Mouse (Mus musculus): ENCODE measurements at regions not wholly inside any gene's neighbourhood (a gene's known extent, or its start where the extent isn't known, plus 50 kb on each side); places are given as distances from the start of the nearest gene placed in this dataset.

DNA sequence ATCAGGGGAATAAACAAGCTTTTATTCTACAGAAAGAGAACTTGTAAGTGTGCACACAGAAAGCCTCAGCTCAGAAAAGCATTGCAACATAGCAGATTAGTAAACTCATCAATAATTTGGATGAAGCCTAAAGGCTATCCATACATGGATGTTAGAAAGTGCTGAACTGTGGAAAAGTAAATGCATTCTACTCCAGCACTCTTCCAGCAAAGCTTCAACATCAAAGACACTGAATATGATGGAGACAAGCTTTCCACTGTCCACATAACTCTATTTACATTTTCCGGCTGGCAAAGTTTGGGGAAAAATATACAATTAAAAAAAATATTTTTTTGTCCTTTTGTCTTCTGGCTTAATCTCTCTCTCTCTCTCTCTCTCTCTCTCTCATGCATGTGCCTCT is 69.7 kb downstream of the Slitrk6 start:
- H3K27me3 ChIP-seq = no peaks in the 10 kb centered on the region
- ATAC-seq (ENCODE audit: borderline replicate concordance, extremely low read depth, low FRiP score, low TSS enrichment) = peak; percentile 57; the same call in 1 of the 2 replicates

GRCm38 (mm10) chr14:110679741-110680140 is 75.2 kb downstream of the Slitrk6 start:
- WGBS = 58% methylated on average over 1 of the region's 1 CpGs
- Histone ChIP-seq H3K9ac (no peak overlapping the region), H3K27ac (no peak overlapping the region), H3K36me3 (no peaks in the 10 kb centered on the region), H3K4me2 (no peak overlapping the region), H3K9me3 (no peaks in the 10 kb centered on the region), H3K4me1 (no peaks in the 10 kb centered on the region), H3K27me3 (no peaks in the 10 kb centered on the region), H3K4me3 (no peak overlapping the region)
- ATAC-seq (ENCODE audit: borderline replicate concordance, extremely low read depth, low FRiP score, low TSS enrichment) = no peak

More for the DNA sequence above, 69.7 kb downstream of the Slitrk6 start:
- Histone ChIP-seq H3K4me1 (no peaks in the 10 kb centered on the region), H3K4me3 (no peak overlapping the region), H3K4me2 (no peak overlapping the region), H3K27ac (no peak overlapping the region), H3K9me3 (no peaks in the 10 kb centered on the region), H3K36me3 (no peaks in the 10 kb centered on the region), H3K9ac (no peak overlapping the region)
- WGBS = 47% methylated on average over 1 of the region's 1 CpGs

DNA sequence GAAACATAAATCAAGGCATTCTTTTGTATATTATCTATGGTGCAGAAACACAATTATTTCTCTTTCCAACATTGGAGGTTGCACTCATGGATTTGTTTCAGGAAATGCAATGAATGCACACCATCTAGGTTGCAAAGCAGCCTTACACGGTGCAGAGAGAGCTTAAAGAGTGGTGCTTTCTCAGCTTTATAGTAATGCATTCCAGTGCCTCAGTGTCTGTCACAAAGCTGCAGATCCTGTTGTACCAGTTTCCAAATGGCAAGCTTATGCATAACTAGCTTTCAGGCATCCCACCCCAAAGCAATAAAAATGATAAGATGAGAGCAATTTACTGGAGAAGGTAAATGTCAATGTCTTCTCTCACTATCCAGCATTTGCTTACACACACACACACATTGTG is 89.2 kb downstream of the Slitrk6 start:
- no peak for ATAC-seq (ENCODE audit: borderline replicate concordance, extremely low read depth, low FRiP score, low TSS enrichment)
- Histone ChIP-seq H3K27me3 (no peaks in the 10 kb centered on the region), H3K9ac (no peak overlapping the region), H3K4me3 (no peak overlapping the region), H3K4me2 (no peak overlapping the region), H3K9me3 (no peaks in the 10 kb centered on the region), H3K36me3 (no peaks in the 10 kb centered on the region), H3K27ac (no peak overlapping the region), H3K4me1 (no peaks in the 10 kb centered on the region)
- 47% methylated on average over 1 of the region's 1 CpGs for WGBS

DNA sequence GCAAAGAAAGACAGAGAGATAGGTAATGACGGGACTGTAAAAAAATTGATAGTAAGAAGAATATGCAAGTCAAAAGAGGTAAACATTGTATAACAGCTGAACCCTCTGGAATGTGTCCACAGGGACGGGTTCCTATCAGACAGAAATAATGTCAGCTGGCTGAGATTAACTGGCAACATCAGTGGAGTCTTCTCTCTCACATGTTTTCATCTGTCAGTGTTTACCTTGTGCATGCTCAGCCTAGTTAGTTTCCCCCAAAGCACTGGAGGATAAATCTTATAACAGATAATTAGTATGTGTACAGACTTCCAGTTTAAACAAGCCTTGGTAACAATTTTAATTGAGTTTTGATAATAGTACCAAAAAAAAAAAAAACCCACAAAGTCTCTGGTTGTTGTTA is 91.7 kb downstream of the Slitrk6 start:
- H3K27ac ChIP-seq = no peak overlapping the region
- no peak overlapping the region for H3K4me3 ChIP-seq

DNA sequence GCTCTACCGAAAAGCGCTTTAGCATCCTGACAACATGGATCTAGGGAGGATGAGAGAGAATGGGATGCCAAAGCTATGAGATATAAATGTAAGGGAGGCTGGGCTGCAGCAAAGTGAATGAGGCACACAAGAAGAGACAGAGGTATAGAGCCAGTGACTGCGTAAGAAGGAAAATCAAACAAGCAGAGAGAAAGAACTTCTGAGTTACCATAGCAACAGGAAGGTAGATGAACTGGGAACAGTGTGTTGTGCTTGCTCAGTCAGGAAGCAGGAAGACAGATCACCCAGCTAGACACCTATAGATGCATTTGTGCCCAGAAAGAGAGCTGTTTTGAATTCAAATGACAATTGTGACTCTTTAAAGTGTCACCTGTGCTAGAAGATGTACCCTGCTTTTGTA is 120.8 kb downstream of the Slitrk6 start:
- Histone ChIP-seq H3K9me3 (no peaks in the 10 kb centered on the region), H3K27me3 (no peaks in the 10 kb centered on the region), H3K36me3 (no peaks in the 10 kb centered on the region), H3K4me3 (no peak overlapping the region), H3K27ac (no peak overlapping the region), H3K9ac (no peak overlapping the region), H3K4me2 (no peak overlapping the region), H3K4me1 (no peaks in the 10 kb centered on the region)
- 76% methylated on average over 3 of the region's 3 CpGs for WGBS
- no peak for ATAC-seq (ENCODE audit: borderline replicate concordance, extremely low read depth, low FRiP score, low TSS enrichment)

More for the DNA sequence above, 91.7 kb downstream of the Slitrk6 start:
- Histone ChIP-seq H3K36me3 (no peaks in the 10 kb centered on the region), H3K9ac (no peak overlapping the region), H3K4me1 (no peaks in the 10 kb centered on the region), H3K4me2 (no peak overlapping the region), H3K9me3 (no peaks in the 10 kb centered on the region), H3K27me3 (no peaks in the 10 kb centered on the region)
- peak; percentile 65; the same call in 1 of the 2 replicates for ATAC-seq (ENCODE audit: borderline replicate concordance, extremely low read depth, low FRiP score, low TSS enrichment)
- WGBS = 33% methylated on average over 2 of the region's 2 CpGs

GRCm38 (mm10) chr14:110623716-110624115 is 131.2 kb downstream of the Slitrk6 start:
- no peak for ATAC-seq (ENCODE audit: borderline replicate concordance, extremely low read depth, low FRiP score, low TSS enrichment)
- H3K4me1 ChIP-seq = no peaks in the 10 kb centered on the region
- no peaks in the 10 kb centered on the region for H3K36me3 ChIP-seq
- no peaks in the 10 kb centered on the region for H3K27me3 ChIP-seq
- H3K9ac ChIP-seq = no peak overlapping the region
- no peak overlapping the region for H3K27ac ChIP-seq
- no peaks in the 10 kb centered on the region for H3K9me3 ChIP-seq
- no peak overlapping the region for H3K4me2 ChIP-seq
- no peak overlapping the region for H3K4me3 ChIP-seq
- WGBS = 53% methylated on average over 2 of the region's 2 CpGs

- peak; percentile 81; the same call in 1 of the 2 replicates for ATAC-seq (ENCODE audit: borderline replicate concordance, extremely low read depth, low FRiP score, low TSS enrichment)
- Histone ChIP-seq H3K9ac (no peak overlapping the region), H3K4me1 (no peaks in the 10 kb centered on the region), H3K4me2 (peak overlapping the region; percentile 24; the same call in 1 of the 2 replicates), H3K9me3 (no peaks in the 10 kb centered on the region), H3K27me3 (no peaks in the 10 kb centered on the region), H3K36me3 (no peaks in the 10 kb centered on the region), H3K4me3 (no peak overlapping the region), H3K27ac (peak overlapping the region; percentile 51)
- 33% methylated on average over 3 of the region's 3 CpGs for WGBS
These were observed 136.4 kb downstream of the Slitrk6 start for GRCm38 (mm10) chr14:110618496-110618920.

- no peak overlapping the region for H3K4me2 ChIP-seq
- no peaks in the 10 kb centered on the region for H3K27me3 ChIP-seq
- no peaks in the 10 kb centered on the region for H3K9me3 ChIP-seq
- WGBS = 82% methylated on average over 1 of the region's 1 CpGs
- no peaks in the 10 kb centered on the region for H3K4me1 ChIP-seq
- no peak overlapping the region for H3K9ac ChIP-seq
- no peak overlapping the region for H3K4me3 ChIP-seq
- ATAC-seq (ENCODE audit: borderline replicate concordance, extremely low read depth, low FRiP score, low TSS enrichment) = no peak
- no peak overlapping the region for H3K27ac ChIP-seq
- no peaks in the 10 kb centered on the region for H3K36me3 ChIP-seq
These were observed 138.5 kb downstream of the Slitrk6 start for GRCm38 (mm10) chr14:110616447-110616846.

DNA sequence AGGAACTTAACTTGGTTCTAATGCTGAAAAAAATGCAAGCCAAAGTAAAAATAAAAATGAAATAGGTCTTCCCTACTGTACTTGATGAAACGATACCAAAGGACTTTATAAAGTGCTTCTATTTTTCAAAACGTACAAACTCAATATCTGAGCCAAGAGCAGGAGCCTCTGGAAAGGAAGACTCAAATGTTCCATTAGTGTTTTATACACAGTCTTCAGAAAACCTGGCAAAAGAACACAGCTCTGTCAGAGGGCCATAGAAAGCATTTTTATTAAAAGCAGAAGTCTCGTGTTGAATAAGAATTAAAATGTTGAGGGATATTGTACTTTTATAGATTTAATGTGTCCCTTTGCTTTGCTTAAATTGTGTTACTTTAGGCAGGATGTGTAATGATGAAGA is 174.6 kb downstream of the Slitrk6 start:
- Histone ChIP-seq H3K9me3 (no peaks in the 10 kb centered on the region), H3K36me3 (no peaks in the 10 kb centered on the region), H3K27ac (no peak overlapping the region), H3K4me2 (no peak overlapping the region), H3K4me1 (no peaks in the 10 kb centered on the region), H3K4me3 (no peak overlapping the region), H3K27me3 (no peaks in the 10 kb centered on the region), H3K9ac (no peak overlapping the region)
- ATAC-seq (ENCODE audit: borderline replicate concordance, extremely low read depth, low FRiP score, low TSS enrichment) = no peak
- WGBS = 40% methylated on average over 3 of the region's 3 CpGs

GRCm38 (mm10) chr14:110570717-110571116 is 184.2 kb downstream of the Slitrk6 start:
- Histone ChIP-seq H3K4me1 (no peaks in the 10 kb centered on the region), H3K4me2 (no peak overlapping the region), H3K27ac (no peak overlapping the region), H3K9ac (no peak overlapping the region), H3K4me3 (no peak overlapping the region), H3K36me3 (no peaks in the 10 kb centered on the region), H3K9me3 (no peaks in the 10 kb centered on the region), H3K27me3 (no peaks in the 10 kb centered on the region)
- 88% methylated on average over 2 of the region's 2 CpGs for WGBS
- no peak for ATAC-seq (ENCODE audit: borderline replicate concordance, extremely low read depth, low FRiP score, low TSS enrichment)

DNA sequence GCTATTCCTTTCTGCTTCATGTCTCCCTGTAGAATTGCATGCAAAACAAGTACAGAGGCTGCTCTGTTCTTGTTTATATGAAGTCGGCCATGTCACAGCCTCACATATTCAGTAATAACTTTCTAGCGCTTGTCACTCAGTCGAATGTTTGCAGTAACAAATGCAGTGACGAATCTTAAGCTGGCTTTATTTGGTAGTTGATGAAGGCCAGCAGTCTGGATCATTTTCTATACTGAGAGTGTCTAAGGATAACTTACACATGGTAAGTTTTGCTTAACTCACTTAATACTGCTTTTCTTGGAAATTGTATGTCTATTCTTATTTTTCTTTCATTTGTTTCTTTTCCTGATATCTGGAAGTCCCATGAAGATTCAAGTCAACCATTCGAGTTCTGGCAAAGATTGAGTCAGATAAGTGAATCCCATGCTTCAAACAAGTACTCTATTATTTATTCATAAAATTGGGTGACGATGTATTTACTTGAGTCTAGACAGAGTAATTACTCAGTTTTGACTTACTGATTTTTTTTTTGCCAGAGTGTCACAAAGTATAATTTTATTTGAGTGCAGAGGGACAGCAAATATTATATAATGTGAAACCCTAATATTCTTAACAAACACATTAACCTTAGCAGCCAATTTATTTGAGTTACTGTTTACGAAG is 189.0 kb downstream of the Slitrk6 start:
- Histone ChIP-seq H3K27me3 (no peaks in the 10 kb centered on the region), H3K4me1 (no peaks in the 10 kb centered on the region), H3K4me2 (no peak overlapping the region), H3K9ac (no peak overlapping the region), H3K27ac (0 out of 2 replicates have a peak overlapping the region, but pooled peaks have one; percentile 15), H3K9me3 (no peaks in the 10 kb centered on the region), H3K4me3 (no peak overlapping the region), H3K36me3 (no peaks in the 10 kb centered on the region)
- WGBS = 44% methylated on average over 7 of the region's 7 CpGs
- ATAC-seq (ENCODE audit: borderline replicate concordance, extremely low read depth, low FRiP score, low TSS enrichment) = peak; percentile 92

DNA sequence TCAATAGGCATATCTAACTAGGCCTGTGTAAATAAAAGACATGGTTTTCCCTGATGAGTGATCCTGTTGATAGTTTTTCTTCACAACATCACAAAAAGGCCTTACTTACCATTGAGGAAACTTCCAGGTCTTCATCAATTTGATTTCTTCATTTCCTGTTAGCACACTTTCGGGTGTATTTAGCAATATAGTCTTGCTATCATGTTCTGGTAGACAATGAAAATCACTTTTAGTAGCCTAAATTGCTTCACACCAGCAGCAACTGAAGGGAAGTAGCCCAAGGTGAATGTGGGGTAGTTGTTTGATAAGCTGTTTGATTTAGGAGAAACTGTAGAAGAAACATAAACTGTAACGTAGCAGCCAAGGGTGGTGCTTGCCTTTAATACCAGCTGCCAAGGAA is 190.3 kb downstream of the Slitrk6 start:
- no peak overlapping the region for H3K9ac ChIP-seq
- no peak overlapping the region for H3K27ac ChIP-seq
- WGBS = 78% methylated on average over 2 of the region's 2 CpGs
- H3K4me3 ChIP-seq = no peak overlapping the region
- H3K4me2 ChIP-seq = no peak overlapping the region
- H3K27me3 ChIP-seq = no peaks in the 10 kb centered on the region
- ATAC-seq (ENCODE audit: borderline replicate concordance, extremely low read depth, low FRiP score, low TSS enrichment) = no peak
- no peaks in the 10 kb centered on the region for H3K9me3 ChIP-seq
- H3K4me1 ChIP-seq = no peaks in the 10 kb centered on the region
- H3K36me3 ChIP-seq = no peaks in the 10 kb centered on the region
